Mouse (Mus musculus) hematopoietic stem cell, adult 5-6 weeks (primary cell): ENCODE results near the gene 5830411N06Rik. TPM values are rescaled to one million over a fixed set of nuclear protein-coding genes. Genes with fewer than 3 reads are reported as not detected.

Source experiments
- ATAC-seq, 2 experiments: fragments of 125-278 bp in 1 of 2; replicated peaks in 1 of 2; 2 replicates each; pipeline ENCODE4 v1.8.0; 2016 to 2017; ENCODE audit warnings: inconsistent platforms in 2 of 2, mild to moderate bottlenecking in 2 of 2, moderate number of reproducible peaks in 2 of 2, low read depth in 1 of 2, moderate TSS enrichment in 1 of 2; ENCODE audit not compliant: low FRiP score in 2 of 2, poor library complexity in 2 of 2, severe bottlenecking in 2 of 2, insufficient read depth in 1 of 2, low TSS enrichment in 1 of 2
- total RNA-seq: library from RNA; stranded (forward); fragments of 172-1452, 232-1000 nt; gene quantifications from 2 replicates; pipeline ENCODE4 v1.2.3, GENCODE M21; 2017

The 5830411N06Rik gene
- total RNA-seq, 1 experiment from 2014 or later: not detected

- no peak for ATAC-seq
These were observed 73.5 kb downstream of the 5830411N06Rik start, which contains the start of gene Olfr525 for GRCm38 (mm10) chr7:140320558-140320957. Gene Olfr525 (plus strand): TSS chr7:140320858.

- no peak for ATAC-seq
These were observed 74.1 kb downstream of the 5830411N06Rik start for GRCm38 (mm10) chr7:140321135-140321534.

GRCm38 (mm10) chr7:140329766-140330304 lies 82.8 kb downstream of the 5830411N06Rik start:
- no peak for ATAC-seq

GRCm38 (mm10) chr7:140333717-140334116 lies 86.6 kb downstream of the 5830411N06Rik start, which contains the start of gene Olfr527:
Gene Olfr527 (plus strand): TSS chr7:140334017.
- ATAC-seq: no peak

Other genes with a start within 250 kb of the 5830411N06Rik start
- 11.9 and 22.5 TPM in 2 replicates for gene Zfp511, start 210.9 kb upstream of the 5830411N06Rik start, total RNA-seq
- gene Tubgcp2, start 210.6 kb upstream of the 5830411N06Rik start, total RNA-seq: 38.0 and 43.5 TPM in 2 replicates
- not detected in 2 replicates for gene Msx3, start 198.2 kb upstream of the 5830411N06Rik start, total RNA-seq
- gene Caly, start 164.7 kb upstream of the 5830411N06Rik start, total RNA-seq: not detected in 2 replicates
- gene Prap1, start 153.9 kb upstream of the 5830411N06Rik start, total RNA-seq: not detected in 2 replicates
- gene Fuom, start 144.8 kb upstream of the 5830411N06Rik start, total RNA-seq: 5.7 and 7.6 TPM in 2 replicates
- gene Paox, start 131.5 kb upstream of the 5830411N06Rik start, total RNA-seq: 11.2 and 14.3 TPM in 2 replicates
- gene Echs1, start 130.8 kb upstream of the 5830411N06Rik start, total RNA-seq: 65.3 and 85.7 TPM in 2 replicates
- 8.2 and 17.1 TPM in 2 replicates for gene Mtg1, start 109.7 kb upstream of the 5830411N06Rik start, total RNA-seq
- not detected in 2 replicates for gene Sprn, start 92.4 kb upstream of the 5830411N06Rik start, total RNA-seq
- not detected in 2 replicates for gene Olfr522, start 82.5 kb upstream of the 5830411N06Rik start, total RNA-seq
- not detected in 2 replicates for gene Olfr523, start 74.1 kb upstream of the 5830411N06Rik start, total RNA-seq
- not detected in 2 replicates for gene Olfr524, start 41.3 kb upstream of the 5830411N06Rik start, total RNA-seq
- gene Cd163l1, start 29.0 kb upstream of the 5830411N06Rik start, total RNA-seq: not detected in 2 replicates
- gene Olfr525, start 73.6 kb downstream of the 5830411N06Rik start, total RNA-seq: not detected in 2 replicates
- not detected in 2 replicates for gene Olfr527, start 86.7 kb downstream of the 5830411N06Rik start, total RNA-seq
- gene Olfr60, start 114.4 kb downstream of the 5830411N06Rik start, total RNA-seq: not detected in 2 replicates
- gene Olfr530, start 129.0 kb downstream of the 5830411N06Rik start, total RNA-seq: not detected in 2 replicates
- gene Olfr531, start 155.6 kb downstream of the 5830411N06Rik start, total RNA-seq: not detected in 2 replicates
- gene Olfr532, start 174.4 kb downstream of the 5830411N06Rik start, total RNA-seq: not detected in 2 replicates
- not detected in 2 replicates for gene Olfr533, start 216.1 kb downstream of the 5830411N06Rik start, total RNA-seq
- gene Olfr535, start 236.9 kb downstream of the 5830411N06Rik start, total RNA-seq: not detected in 2 replicates